Mouse (Mus musculus): Measurements from ENCODE around the gene Tcf25.
"Not testable (repeated sequence)": the region's sequence is repeated elsewhere in the genome, so short reads cannot be mapped to it uniquely, and the experiment has no call there.

The Tcf25 gene

DNA sequence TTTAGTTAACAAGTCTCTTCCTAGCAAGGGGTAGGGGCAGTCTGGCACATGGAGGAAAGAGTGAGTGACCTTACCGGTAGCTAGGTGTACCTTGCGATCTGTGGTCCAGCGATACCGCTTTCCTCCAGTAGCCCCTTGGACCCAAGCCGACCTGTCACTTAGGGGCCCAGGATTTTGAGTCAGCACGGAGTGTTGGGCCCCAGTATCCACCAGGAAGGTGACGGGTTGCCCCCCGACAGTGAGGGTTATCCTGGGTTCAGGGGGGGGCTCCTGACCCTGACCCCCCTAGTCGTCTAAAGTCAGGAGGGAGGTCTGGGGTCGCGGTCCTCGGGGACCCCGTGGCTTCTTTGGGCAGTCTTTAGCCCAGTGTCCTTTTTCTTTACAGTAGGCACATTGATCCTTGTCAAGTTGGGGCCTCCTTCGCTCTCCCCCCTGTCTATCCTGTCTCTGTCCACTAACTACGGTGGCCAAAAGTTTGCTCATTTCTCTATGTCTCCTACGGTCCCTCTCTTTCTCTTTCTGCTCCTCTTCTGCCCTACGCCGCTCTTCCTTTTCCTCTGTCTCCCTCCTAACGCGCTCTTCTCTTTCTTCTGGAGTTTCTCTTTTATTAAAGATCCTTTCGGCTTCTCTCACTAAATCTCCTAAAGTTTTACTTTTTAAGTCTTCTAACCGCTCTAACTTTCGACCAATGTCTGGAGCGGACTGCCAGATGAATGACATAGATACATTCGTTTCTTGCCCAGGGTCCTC, 58.2 kb downstream of the Tcf25 start:
- DNase-seq, result no peak

DNA sequence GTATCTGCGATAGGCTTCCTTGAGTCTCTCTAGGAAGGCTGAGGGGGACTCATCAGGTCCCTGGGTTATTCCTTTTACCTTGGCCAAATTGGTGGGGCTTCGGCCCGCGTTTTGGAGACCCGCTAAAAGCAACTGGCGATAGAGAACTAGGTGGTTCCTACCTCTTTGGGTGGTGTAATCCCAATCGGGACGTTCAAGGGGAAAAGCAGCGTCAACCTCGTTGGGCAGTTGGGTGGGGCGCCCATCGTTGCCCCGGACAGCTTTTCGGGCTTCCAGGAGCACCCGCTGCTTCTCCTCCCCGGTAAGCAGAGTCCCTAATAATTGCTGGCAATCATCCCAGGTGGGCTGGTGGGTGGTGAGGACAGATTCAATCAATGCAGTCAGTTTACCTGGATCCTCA, 58.8 kb downstream of the Tcf25 start:
- no peak for DNase-seq

GRCm38 (mm10) chr8:123433241-123433974, 59.9 kb downstream of the Tcf25 start:
- not testable (repeated sequence) for DNase-seq

GRCm38 (mm10) chr8:123441788-123442187, 68.2 kb downstream of the Tcf25 start:
- no peak for DNase-seq

DNA sequence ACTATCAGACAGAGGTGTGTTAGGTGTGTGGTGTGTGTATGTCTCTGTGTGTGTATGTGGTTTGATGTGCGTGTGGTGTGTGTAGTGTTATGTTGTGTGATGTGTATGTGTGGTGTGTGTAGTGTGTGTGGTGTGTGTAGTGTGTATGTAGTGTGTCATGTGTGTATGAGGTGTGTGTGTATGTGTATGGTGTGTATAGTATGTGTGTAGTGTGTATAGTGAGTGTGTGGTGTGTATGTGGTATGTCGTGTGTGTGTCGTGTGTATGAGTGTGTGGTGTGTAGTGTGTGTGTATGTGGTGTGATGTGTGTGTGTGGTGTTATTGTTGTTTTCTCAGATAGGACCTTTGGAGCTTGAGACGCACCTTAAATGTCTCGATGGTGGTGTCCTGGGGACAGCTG, 68.8 kb downstream of the Tcf25 start:
- DNase-seq, result no peak

- DNase-seq, result peak; percentile 97
Measured at GRCm38 (mm10) chr8:123442871-123443575, 69.5 kb downstream of the Tcf25 start.

- DNase-seq, result no peak
Measured at GRCm38 (mm10) chr8:123443576-123443921, 70.0 kb downstream of the Tcf25 start.

DNA sequence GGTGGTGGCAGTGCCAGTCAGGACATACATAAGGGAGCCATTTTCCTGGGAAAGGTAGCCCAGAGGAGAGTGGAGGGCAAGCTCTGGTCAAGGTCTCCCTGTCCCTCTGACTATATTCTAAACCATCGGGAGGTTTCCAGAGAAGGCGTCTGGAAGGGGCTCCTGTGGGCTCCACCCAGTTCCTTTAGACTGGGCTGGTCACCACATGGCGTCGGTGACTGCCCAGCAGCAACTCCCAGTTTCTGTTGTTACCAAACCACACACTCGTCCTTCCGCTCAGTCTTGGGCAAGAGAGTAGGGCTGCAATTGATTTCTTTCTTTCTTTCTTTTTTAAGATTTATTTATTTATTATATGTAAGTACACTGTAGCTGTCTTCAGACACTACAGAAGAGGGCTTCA, 70.6 kb downstream of the Tcf25 start:
- no peak for DNase-seq

DNA sequence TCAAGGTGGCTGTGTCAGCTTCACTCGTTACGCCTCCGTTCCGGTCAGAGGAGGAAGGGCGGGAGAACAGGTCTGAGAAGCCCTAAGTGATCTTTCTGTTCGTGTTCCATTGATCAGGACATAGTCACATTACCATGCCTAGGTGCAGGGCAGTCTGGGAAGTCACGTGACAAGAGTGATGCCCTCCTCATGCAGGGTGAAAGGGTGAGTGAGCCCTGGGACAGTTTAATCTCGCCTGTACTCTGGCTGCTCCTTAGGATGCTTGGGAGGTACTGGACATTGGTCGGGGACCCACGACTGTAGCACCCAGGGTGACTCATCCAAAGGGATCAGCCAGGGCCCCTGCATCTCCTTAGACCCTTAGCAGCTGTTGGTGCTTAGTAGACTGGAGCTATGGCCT, 72.4 kb downstream of the Tcf25 start:
- no peak for DNase-seq

- no peak for DNase-seq
Measured at GRCm38 (mm10) chr8:123446799-123447198, 73.2 kb downstream of the Tcf25 start.

- DNase-seq, result no peak
Measured at GRCm38 (mm10) chr8:123450783-123451182, 77.2 kb downstream of the Tcf25 start.

DNA sequence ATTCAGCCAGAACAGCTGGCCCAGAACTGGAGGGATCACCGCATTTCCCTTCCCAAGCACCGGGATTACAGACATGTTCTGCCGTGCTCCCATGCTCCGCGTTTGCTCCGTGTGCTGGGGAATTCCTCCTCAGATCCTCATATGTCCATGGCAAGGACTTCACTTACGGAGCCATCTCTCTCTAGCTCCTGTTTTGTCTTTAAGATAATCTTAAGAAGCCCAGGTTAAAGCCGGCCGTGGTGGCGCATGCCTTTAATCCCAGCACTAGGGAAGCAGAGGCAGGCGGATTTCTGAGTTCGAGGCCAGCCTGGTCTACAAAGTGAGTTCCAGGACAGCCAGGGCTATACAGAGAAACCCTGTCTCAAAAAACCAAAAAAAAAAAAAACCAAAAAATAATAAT, 78.2 kb downstream of the Tcf25 start:
- not testable (repeated sequence) for DNase-seq

DNA sequence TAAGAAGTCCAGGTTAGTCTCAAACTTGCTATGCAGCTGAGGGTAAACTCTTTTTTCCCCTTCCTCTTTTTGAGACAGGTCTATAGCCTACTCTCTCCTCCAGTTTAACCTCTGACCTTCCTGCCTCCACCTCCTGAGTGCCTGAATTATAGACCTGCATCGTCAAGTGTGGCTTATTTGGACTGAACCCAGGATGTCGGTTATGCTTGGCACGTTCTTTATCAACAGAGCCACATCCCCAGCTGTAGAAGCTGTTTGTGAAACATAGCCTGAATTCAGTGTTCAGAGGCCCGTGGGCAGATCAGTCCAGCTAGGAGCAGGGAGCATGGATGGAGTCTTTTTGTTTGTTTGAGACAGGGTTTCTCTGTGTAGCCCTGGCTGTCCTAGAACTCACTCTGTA, 78.6 kb downstream of the Tcf25 start:
- DNase-seq, result no peak

DNA sequence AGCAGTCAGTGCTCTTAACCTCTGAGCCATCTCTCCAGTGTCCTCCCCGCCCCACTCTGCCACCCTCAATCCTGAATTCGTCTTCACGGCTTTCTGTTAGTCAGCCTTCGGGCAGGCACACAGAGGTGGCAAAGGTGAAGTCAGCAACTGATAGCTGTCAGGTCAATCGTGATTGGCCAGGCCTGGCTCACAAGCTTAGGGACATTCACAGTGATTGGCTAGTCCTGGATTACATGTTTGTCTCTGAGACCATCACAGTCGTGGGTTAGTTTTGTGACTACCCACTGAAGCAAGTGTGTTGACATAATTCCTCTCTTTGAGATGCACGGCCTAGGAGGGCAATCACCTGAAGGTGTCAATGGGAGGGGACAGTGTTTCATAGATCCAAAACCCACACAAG, 79.7 kb downstream of the Tcf25 start:
- DNase-seq, result no peak

All from retina, postnatal 1 day (tissue).